Mouse (Mus musculus): ENCODE data around the gene Slc9b1. TPM values are rescaled to one million over a fixed set of nuclear protein-coding genes. Genes with fewer than 3 reads are reported as not detected.

Gene Slc9b1
- polyA plus RNA-seq, 1 experiment from 2014 or later = not detected

- peaks cover 3% of the 10 kb centered on the region; the same call in 1 of the 2 replicates for H3K36me3 ChIP-seq
- H3K9me3 ChIP-seq (replicated peaks) = no peaks in the 10 kb centered on the region
- peak within 1 kb of the TSS; percentile 100 for H3K27ac ChIP-seq (ENCODE audit: poor library complexity, severe bottlenecking)
- peak within 1 kb of the TSS; percentile 99 for H3K9ac ChIP-seq
- under 1% methylated on average over 54 of the region's 56 CpGs for WGBS
- H3K27me3 ChIP-seq (replicated peaks) = no peaks in the 10 kb centered on the region
- ATAC-seq (ENCODE audit: insufficient number of reproducible peaks, low FRiP score) = peak; percentile 93
- H3K4me1 ChIP-seq (replicated peaks) = peaks cover 8% of the 10 kb centered on the region; the same call in 1 of the 2 replicates
- H3K4me2 ChIP-seq = peak within 1 kb of the TSS; percentile 86
- H3K4me3 ChIP-seq = peak within 1 kb of the TSS; percentile 83
These were observed 90.1 kb downstream of the Slc9b1 start, which contains the start of gene Ube2d3 for GRCm38 (mm10) chr3:135437758-135438495. Gene Ube2d3, plus strand, starts transcription at chr3:135438149.

GRCm38 (mm10) chr3:135438531-135438912 is 90.7 kb downstream of the Slc9b1 start:
- Histone ChIP-seq H3K4me3 (peak overlapping the region; percentile 83), H3K36me3 (0 out of 2 replicates have a peak, but pooled peaks cover 3% of the 10 kb centered on the region), H3K9me3 (replicated peaks) (no peaks in the 10 kb centered on the region), H3K4me2 (peak overlapping the region; percentile 86), H3K9ac (peak overlapping the region; percentile 99), H3K4me1 (replicated peaks) (peaks cover 14% of the 10 kb centered on the region), H3K27me3 (replicated peaks) (no peaks in the 10 kb centered on the region), H3K27ac (ENCODE audit: poor library complexity, severe bottlenecking) (peak overlapping the region; percentile 100)
- under 1% methylated on average over 40 of the region's 50 CpGs for WGBS
- ATAC-seq (ENCODE audit: insufficient number of reproducible peaks, low FRiP score) = peak; percentile 76

- ATAC-seq (ENCODE audit: insufficient number of reproducible peaks, low FRiP score) = peak; percentile 76
- Histone ChIP-seq H3K4me2 (peak overlapping the region; percentile 86), H3K27ac (ENCODE audit: poor library complexity, severe bottlenecking) (peak overlapping the region; percentile 100), H3K27me3 (replicated peaks) (no peaks in the 10 kb centered on the region), H3K4me1 (replicated peaks) (peaks cover 15% of the 10 kb centered on the region), H3K9me3 (replicated peaks) (no peaks in the 10 kb centered on the region), H3K36me3 (peaks cover 5% of the 10 kb centered on the region; the same call in 1 of the 2 replicates), H3K9ac (peak overlapping the region; percentile 99), H3K4me3 (peak overlapping the region; percentile 83)
- WGBS = under 1% methylated on average over 38 of the region's 76 CpGs
These were observed 91.2 kb downstream of the Slc9b1 start for GRCm38 (mm10) chr3:135438913-135439531.

GRCm38 (mm10) chr3:135439651-135440050 is 91.8 kb downstream of the Slc9b1 start:
- Histone ChIP-seq H3K4me1 (replicated peaks) (peaks cover 15% of the 10 kb centered on the region), H3K36me3 (peaks cover 5% of the 10 kb centered on the region; the same call in 1 of the 2 replicates), H3K9ac (peak overlapping the region; percentile 99), H3K4me2 (peak overlapping the region; percentile 86), H3K27ac (ENCODE audit: poor library complexity, severe bottlenecking) (peak overlapping the region; percentile 100), H3K4me3 (peak overlapping the region; percentile 83), H3K27me3 (replicated peaks) (no peaks in the 10 kb centered on the region), H3K9me3 (replicated peaks) (no peaks in the 10 kb centered on the region)
- no peak for ATAC-seq (ENCODE audit: insufficient number of reproducible peaks, low FRiP score)
- WGBS = 2% methylated on average over 15 of the region's 15 CpGs

- 16% methylated on average over 7 of the region's 7 CpGs for WGBS
- Histone ChIP-seq H3K9ac (peak overlapping the region; percentile 99), H3K4me2 (peak overlapping the region; percentile 86), H3K4me1 (replicated peaks) (peaks cover 17% of the 10 kb centered on the region), H3K9me3 (replicated peaks) (no peaks in the 10 kb centered on the region), H3K27ac (ENCODE audit: poor library complexity, severe bottlenecking) (peak overlapping the region; percentile 100; the same call in 1 of the 2 replicates), H3K36me3 (peaks cover 5% of the 10 kb centered on the region; the same call in 1 of the 2 replicates), H3K27me3 (replicated peaks) (no peaks in the 10 kb centered on the region), H3K4me3 (peak overlapping the region; percentile 83)
- ATAC-seq (ENCODE audit: insufficient number of reproducible peaks, low FRiP score) = no peak
These were observed 92.4 kb downstream of the Slc9b1 start for GRCm38 (mm10) chr3:135440221-135440620.

GRCm38 (mm10) chr3:135440621-135441020 is 92.8 kb downstream of the Slc9b1 start:
- Histone ChIP-seq H3K4me1 (replicated peaks) (peaks cover 17% of the 10 kb centered on the region), H3K27me3 (replicated peaks) (no peaks in the 10 kb centered on the region), H3K9me3 (replicated peaks) (no peaks in the 10 kb centered on the region), H3K36me3 (peaks cover 5% of the 10 kb centered on the region; the same call in 1 of the 2 replicates), H3K9ac (peak overlapping the region; percentile 99), H3K27ac (ENCODE audit: poor library complexity, severe bottlenecking) (no peak overlapping the region), H3K4me3 (peak overlapping the region; percentile 83), H3K4me2 (peak overlapping the region; percentile 86)
- no peak for ATAC-seq (ENCODE audit: insufficient number of reproducible peaks, low FRiP score)
- 37% methylated on average over 10 of the region's 10 CpGs for WGBS

GRCm38 (mm10) chr3:135444930-135445329 is 97.1 kb downstream of the Slc9b1 start:
- ATAC-seq (ENCODE audit: insufficient number of reproducible peaks, low FRiP score) = no peak
- Histone ChIP-seq H3K4me2 (no peak overlapping the region), H3K27ac (ENCODE audit: poor library complexity, severe bottlenecking) (no peak overlapping the region), H3K9me3 (replicated peaks) (no peaks in the 10 kb centered on the region), H3K4me1 (replicated peaks) (peaks cover 12% of the 10 kb centered on the region), H3K27me3 (replicated peaks) (no peaks in the 10 kb centered on the region), H3K36me3 (peaks cover 14% of the 10 kb centered on the region), H3K9ac (no peak overlapping the region), H3K4me3 (no peak overlapping the region)

Other genes starting within 250 kb of the Slc9b1 start
- gene Cenpe, start 135.5 kb upstream of the Slc9b1 start, polyA plus RNA-seq (2016; fragmentation: Nextera tagmentation; extraction: Ambion mirVana) = 21.9 and 23.6 TPM in 2 replicates
- 2.4 and 3.0 TPM in 2 replicates for gene Bdh2, start 66.8 kb upstream of the Slc9b1 start, polyA plus RNA-seq (2016; fragmentation: Nextera tagmentation; extraction: Ambion mirVana)
- 0.77 and 0.86 TPM in 2 replicates for gene Slc9b2, start 40.3 kb upstream of the Slc9b1 start, polyA plus RNA-seq (2016; fragmentation: Nextera tagmentation; extraction: Ambion mirVana)
- 58.9 and 60.0 TPM in 2 replicates for gene Cisd2, start 75.9 kb downstream of the Slc9b1 start, polyA plus RNA-seq (2016; fragmentation: Nextera tagmentation; extraction: Ambion mirVana)
- gene Ube2d3, start 90.1 kb downstream of the Slc9b1 start, polyA plus RNA-seq (2016; fragmentation: Nextera tagmentation; extraction: Ambion mirVana) = 447 and 459 TPM in 2 replicates
- 42.2 and 43.7 TPM in 2 replicates for gene Manba, start 137.6 kb downstream of the Slc9b1 start, polyA plus RNA-seq (2016; fragmentation: Nextera tagmentation; extraction: Ambion mirVana)